Mouse (Mus musculus) thymus, postnatal 10 days (tissue): Measurements from ENCODE around the gene Psen1.

Source experiments
- DNase-seq, 2 experiments: peaks; one replicate each; pipeline ENCODE4 v3.0.0; 2021; ENCODE audit warnings: low spot score in 2 of 2

Psen1 gene

GRCm38 (mm10) chr12:83723037-83723436, 35.1 kb downstream of the Psen1 start:
- DNase-seq: no peak

- no peak for DNase-seq
These were observed 38.8 kb downstream of the Psen1 start for GRCm38 (mm10) chr12:83726510-83727308.

GRCm38 (mm10) chr12:83732225-83732624, 44.3 kb downstream of the Psen1 start:
- no peak for DNase-seq

- DNase-seq: no peak
These were observed 46.1 kb downstream of the Psen1 start for GRCm38 (mm10) chr12:83734047-83734446.

- DNase-seq: no peak
These were observed 48.3 kb downstream of the Psen1 start for GRCm38 (mm10) chr12:83736236-83736635.

GRCm38 (mm10) chr12:83738651-83739050, 50.7 kb downstream of the Psen1 start:
- no peak for DNase-seq

GRCm38 (mm10) chr12:83741722-83742121, 53.8 kb downstream of the Psen1 start:
- DNase-seq: no peak

GRCm38 (mm10) chr12:83742834-83743233, 54.9 kb downstream of the Psen1 start:
- DNase-seq: no peak

- no peak for DNase-seq
These were observed 55.8 kb downstream of the Psen1 start for GRCm38 (mm10) chr12:83743712-83744111.

- DNase-seq: no peak
These were observed 61.2 kb downstream of the Psen1 start for GRCm38 (mm10) chr12:83749186-83749585.

- DNase-seq: no peak
These were observed 64.5 kb downstream of the Psen1 start for GRCm38 (mm10) chr12:83752495-83752894.

GRCm38 (mm10) chr12:83758735-83759134, 70.8 kb downstream of the Psen1 start:
- DNase-seq: no peak

- no peak for DNase-seq
These were observed 72.2 kb downstream of the Psen1 start for GRCm38 (mm10) chr12:83760201-83760600.

- no peak for DNase-seq
These were observed 74.8 kb downstream of the Psen1 start for GRCm38 (mm10) chr12:83762706-83763105.

- no peak for DNase-seq
These were observed 75.5 kb downstream of the Psen1 start, which contains the start of gene Papln for GRCm38 (mm10) chr12:83763311-83764043. Gene Papln (plus strand): TSS chr12:83763634.

- no peak for DNase-seq
These were observed 76.1 kb downstream of the Psen1 start for GRCm38 (mm10) chr12:83764044-83764365.

- no peak for DNase-seq
These were observed 76.6 kb downstream of the Psen1 start for GRCm38 (mm10) chr12:83764519-83764918.

- no peak for DNase-seq
These were observed 78.1 kb downstream of the Psen1 start for GRCm38 (mm10) chr12:83765965-83766603.

- DNase-seq: no peak
These were observed 79.9 kb downstream of the Psen1 start for GRCm38 (mm10) chr12:83767833-83768232.

GRCm38 (mm10) chr12:83768235-83768899, 80.4 kb downstream of the Psen1 start:
- DNase-seq: no peak

GRCm38 (mm10) chr12:83770418-83771256, 82.7 kb downstream of the Psen1 start:
- DNase-seq: peak; percentile 24 to 50
